Mouse (Mus musculus) testis, adult 2 months (tissue): ENCODE measurements around the gene Pheta2.

Experiments
- CTCF ChIP-seq: fragments of 200-500 bp; IDR thresholded peaks from 2 replicates; pipeline ENCODE4 v1.5.1; 2012; ENCODE audit warnings: low read depth, mild to moderate bottlenecking, inconsistent platforms, low read length, moderate library complexity; ENCODE audit not compliant: control insufficient read depth, insufficient read depth, insufficient replicate concordance
- POLR2A ChIP-seq: fragments of 200-500 bp; IDR thresholded peaks from 2 replicates; pipeline ENCODE4 v1.6.1; 2012; ENCODE audit warnings: low read depth, mild to moderate bottlenecking, inconsistent platforms, low read length, moderate library complexity; ENCODE audit not compliant: control insufficient read depth

GRCm38 (mm10) chr15:82335194-82335593 is 3.5 kb upstream of the Pheta2 start:
- no peak for TF ChIP-seq CTCF
- TF ChIP-seq POLR2A, result no peak
